Mouse (Mus musculus): ENCODE data around the gene Stk32c. TPM values are rescaled to one million over a fixed set of nuclear protein-coding genes. Genes with fewer than 3 reads are reported as not detected.

Stk32c gene
- total RNA-seq, 1 experiment: 0.89 TPM

DNA sequence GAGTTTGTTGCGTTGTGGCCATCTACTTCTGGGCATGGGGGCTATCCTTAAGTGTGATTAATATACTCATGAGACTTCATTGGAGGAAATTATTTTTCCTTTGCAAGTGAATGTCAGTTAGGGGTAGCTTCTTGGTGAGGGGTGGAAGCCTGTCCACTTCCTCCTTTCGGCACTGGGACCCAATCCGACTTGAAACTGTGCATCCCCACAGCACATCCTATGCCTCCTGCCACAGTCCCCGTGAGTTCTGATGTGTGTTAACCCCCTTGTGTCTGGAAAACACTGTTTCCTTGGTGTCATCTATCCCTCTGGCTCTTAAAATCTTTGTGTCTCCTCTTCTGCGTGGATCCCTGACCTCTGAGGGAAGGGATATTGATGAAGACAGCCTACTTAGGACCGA, 11.9 kb downstream of the Stk32c start:
- in situ Hi-C loops (cut with MboI; ENCODE audit: low sequenced_read_pairs in 2 of 2, unreplicated experiment in 2 of 2): loop anchor here in 1 of 2 experiments (10.0 kb wide), 1 partner anchor 94 kb away; no protein-coding TSS in a partner anchor
- Histone ChIP-seq H3K9ac (ENCODE audit: insufficient read depth, low read depth, low read length, poor library complexity, severe bottlenecking) (no peak overlapping the region), H3K9me3 (ENCODE audit: control insufficient read depth, insufficient read depth, low read depth, low read length) (no peaks in the 10 kb centered on the region), H3K4me3 (ENCODE audit: insufficient read depth in 1 of 2, low read depth in 1 of 2, low read length in 2 of 2, poor library complexity in 1 of 2, severe bottlenecking in 1 of 2) (no peak overlapping the region), H3K4me1 (ENCODE audit: control insufficient read depth in 2 of 2, insufficient read depth in 2 of 2, low read length in 2 of 2, poor library complexity in 1 of 2) (no peaks in the 10 kb centered on the region), H3K36me3 (ENCODE audit: control insufficient read depth, insufficient read depth, low read length, poor library complexity, severe bottlenecking) (no peaks in the 10 kb centered on the region), H3K27ac (ENCODE audit: insufficient read depth, low read depth, low read length, poor library complexity, severe bottlenecking) (no peak overlapping the region)
- no peak for DNase-seq (ENCODE audit: low read depth, low spot score)
- TF ChIP-seq ZC3H11A (IDR thresholded peaks at IDR 0.05; ENCODE audit: borderline replicate concordance, low read depth, low read length) (no peak), CHD2 (IDR thresholded peaks at IDR 0.05; ENCODE audit: low read depth, low read length) (no peak), HCFC1 (IDR thresholded peaks at IDR 0.05; ENCODE audit: borderline replicate concordance, insufficient read depth, low read length) (no peak), MAFK (IDR thresholded peaks at IDR 0.05; ENCODE audit: insufficient read depth, low read depth, low read length) (no peak), ZNF384 (IDR thresholded peaks at IDR 0.05; ENCODE audit: low read depth, low read length) (no peak)

GRCm38 (mm10) chr7:139200108-139200507, 13.0 kb downstream of the Stk32c start:
- no peak for TF ChIP-seq CHD2 (IDR thresholded peaks at IDR 0.05; ENCODE audit: low read depth, low read length)
- TF ChIP-seq ZC3H11A (IDR thresholded peaks at IDR 0.05; ENCODE audit: borderline replicate concordance, low read depth, low read length): peak; percentile 63; the same call in 1 of the 2 replicates
- TF ChIP-seq ZNF384 (IDR thresholded peaks at IDR 0.05; ENCODE audit: low read depth, low read length): no peak
- Histone ChIP-seq H3K27ac (ENCODE audit: insufficient read depth, low read depth, low read length, poor library complexity, severe bottlenecking) (no peak overlapping the region), H3K9ac (ENCODE audit: insufficient read depth, low read depth, low read length, poor library complexity, severe bottlenecking) (no peak overlapping the region), H3K9me3 (ENCODE audit: control insufficient read depth, insufficient read depth, low read depth, low read length) (no peaks in the 10 kb centered on the region), H3K4me1 (ENCODE audit: control insufficient read depth in 2 of 2, insufficient read depth in 2 of 2, low read length in 2 of 2, poor library complexity in 1 of 2) (no peaks in the 10 kb centered on the region), H3K4me3 (ENCODE audit: insufficient read depth in 1 of 2, low read depth in 1 of 2, low read length in 2 of 2, poor library complexity in 1 of 2, severe bottlenecking in 1 of 2) (no peak overlapping the region), H3K36me3 (ENCODE audit: control insufficient read depth, insufficient read depth, low read length, poor library complexity, severe bottlenecking) (no peaks in the 10 kb centered on the region)
- in situ Hi-C loops (cut with MboI; ENCODE audit: low sequenced_read_pairs in 2 of 2, unreplicated experiment in 2 of 2): loop anchor here in 1 of 2 experiments (10.0 kb wide), 1 partner anchor 95 kb away; no protein-coding TSS in a partner anchor
- DNase-seq (ENCODE audit: low read depth, low spot score): peak; percentile 51

- Histone ChIP-seq H3K4me3 (ENCODE audit: insufficient read depth in 1 of 2, low read depth in 1 of 2, low read length in 2 of 2, poor library complexity in 1 of 2, severe bottlenecking in 1 of 2) (no peak overlapping the region), H3K9me3 (ENCODE audit: control insufficient read depth, insufficient read depth, low read depth, low read length) (no peaks in the 10 kb centered on the region), H3K27ac (ENCODE audit: insufficient read depth, low read depth, low read length, poor library complexity, severe bottlenecking) (no peak overlapping the region), H3K36me3 (ENCODE audit: control insufficient read depth, insufficient read depth, low read length, poor library complexity, severe bottlenecking) (no peaks in the 10 kb centered on the region), H3K4me1 (ENCODE audit: control insufficient read depth in 2 of 2, insufficient read depth in 2 of 2, low read length in 2 of 2, poor library complexity in 1 of 2) (no peaks in the 10 kb centered on the region), H3K9ac (ENCODE audit: insufficient read depth, low read depth, low read length, poor library complexity, severe bottlenecking) (no peak overlapping the region)
- TF ChIP-seq CHD2 (IDR thresholded peaks at IDR 0.05; ENCODE audit: low read depth, low read length) (no peak), ZNF384 (IDR thresholded peaks at IDR 0.05; ENCODE audit: low read depth, low read length) (no peak), MAFK (IDR thresholded peaks at IDR 0.05; ENCODE audit: insufficient read depth, low read depth, low read length) (no peak), ZC3H11A (IDR thresholded peaks at IDR 0.05; ENCODE audit: borderline replicate concordance, low read depth, low read length) (no peak), HCFC1 (IDR thresholded peaks at IDR 0.05; ENCODE audit: borderline replicate concordance, insufficient read depth, low read length) (no peak)
- DNase-seq (ENCODE audit: low read depth, low spot score): no peak
- in situ Hi-C loops (cut with MboI; ENCODE audit: low sequenced_read_pairs in 2 of 2, unreplicated experiment in 2 of 2): loop anchor here in 1 of 2 experiments (10.0 kb wide), 1 partner anchor 82 kb away; no protein-coding TSS in a partner anchor
Observed at GRCm38 (mm10) chr7:139197022-139197421, 16.1 kb downstream of the Stk32c start.

GRCm38 (mm10) chr7:139191619-139192018, 21.5 kb downstream of the Stk32c start:
- DNase-seq (ENCODE audit: low read depth, low spot score): no peak
- Histone ChIP-seq H3K9ac (ENCODE audit: insufficient read depth, low read depth, low read length, poor library complexity, severe bottlenecking) (no peak overlapping the region), H3K9me3 (ENCODE audit: control insufficient read depth, insufficient read depth, low read depth, low read length) (no peaks in the 10 kb centered on the region), H3K36me3 (ENCODE audit: control insufficient read depth, insufficient read depth, low read length, poor library complexity, severe bottlenecking) (no peaks in the 10 kb centered on the region), H3K4me3 (ENCODE audit: insufficient read depth in 1 of 2, low read depth in 1 of 2, low read length in 2 of 2, poor library complexity in 1 of 2, severe bottlenecking in 1 of 2) (no peak overlapping the region), H3K27ac (ENCODE audit: insufficient read depth, low read depth, low read length, poor library complexity, severe bottlenecking) (no peak overlapping the region), H3K4me1 (ENCODE audit: control insufficient read depth in 2 of 2, insufficient read depth in 2 of 2, low read length in 2 of 2, poor library complexity in 1 of 2) (no peaks in the 10 kb centered on the region)
- in situ Hi-C loops (cut with MboI; ENCODE audit: low sequenced_read_pairs in 2 of 2, unreplicated experiment in 2 of 2): loop anchor here in 1 of 2 experiments (10.0 kb wide), 1 partner anchor 77 kb away; no protein-coding TSS in a partner anchor
- TF ChIP-seq CHD2 (IDR thresholded peaks at IDR 0.05; ENCODE audit: low read depth, low read length): no peak
- TF ChIP-seq ZNF384 (IDR thresholded peaks at IDR 0.05; ENCODE audit: low read depth, low read length): no peak
- TF ChIP-seq HCFC1 (IDR thresholded peaks at IDR 0.05; ENCODE audit: borderline replicate concordance, insufficient read depth, low read length): no peak
- no peak for TF ChIP-seq ZC3H11A (IDR thresholded peaks at IDR 0.05; ENCODE audit: borderline replicate concordance, low read depth, low read length)
- TF ChIP-seq MAFK (IDR thresholded peaks at IDR 0.05; ENCODE audit: insufficient read depth, low read depth, low read length): no peak

DNA sequence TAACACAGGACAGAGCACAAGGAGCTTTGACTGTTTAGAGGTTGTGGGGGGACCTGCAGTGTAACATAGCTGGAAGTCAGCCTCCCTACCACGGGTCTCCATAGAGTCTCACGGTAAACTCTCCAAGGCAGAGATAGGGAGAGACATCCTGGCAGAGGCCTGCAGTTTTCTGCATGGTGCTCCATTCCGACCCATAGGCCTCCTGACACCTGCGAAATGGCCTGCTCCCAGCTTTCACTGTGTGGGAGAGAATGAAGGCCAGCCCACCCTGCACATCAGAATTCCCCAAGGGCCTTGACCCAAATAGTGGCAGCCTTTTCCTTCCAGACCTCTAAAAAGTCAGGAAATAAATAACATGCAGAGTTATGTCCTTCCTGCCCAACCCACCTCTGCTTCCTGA, 22.5 kb downstream of the Stk32c start:
- no peak for DNase-seq (ENCODE audit: low read depth, low spot score)
- TF ChIP-seq MAFK (IDR thresholded peaks at IDR 0.05; ENCODE audit: insufficient read depth, low read depth, low read length) (no peak), ZC3H11A (IDR thresholded peaks at IDR 0.05; ENCODE audit: borderline replicate concordance, low read depth, low read length) (no peak), HCFC1 (IDR thresholded peaks at IDR 0.05; ENCODE audit: borderline replicate concordance, insufficient read depth, low read length) (no peak), ZNF384 (IDR thresholded peaks at IDR 0.05; ENCODE audit: low read depth, low read length) (no peak), CHD2 (IDR thresholded peaks at IDR 0.05; ENCODE audit: low read depth, low read length) (no peak)
- no peaks in the 10 kb centered on the region for H3K9me3 ChIP-seq (ENCODE audit: control insufficient read depth, insufficient read depth, low read depth, low read length)
- no peak overlapping the region for H3K27ac ChIP-seq (ENCODE audit: insufficient read depth, low read depth, low read length, poor library complexity, severe bottlenecking)
- H3K4me3 ChIP-seq (ENCODE audit: insufficient read depth in 1 of 2, low read depth in 1 of 2, low read length in 2 of 2, poor library complexity in 1 of 2, severe bottlenecking in 1 of 2): no peak overlapping the region
- no peaks in the 10 kb centered on the region for H3K36me3 ChIP-seq (ENCODE audit: control insufficient read depth, insufficient read depth, low read length, poor library complexity, severe bottlenecking)
- no peak overlapping the region for H3K9ac ChIP-seq (ENCODE audit: insufficient read depth, low read depth, low read length, poor library complexity, severe bottlenecking)
- in situ Hi-C loops (cut with MboI; ENCODE audit: low sequenced_read_pairs in 2 of 2, unreplicated experiment in 2 of 2): loop anchor here in 1 of 2 experiments (10.0 kb wide), 1 partner anchor 76 kb away; no protein-coding TSS in a partner anchor
- no peaks in the 10 kb centered on the region for H3K4me1 ChIP-seq (ENCODE audit: control insufficient read depth in 2 of 2, insufficient read depth in 2 of 2, low read length in 2 of 2, poor library complexity in 1 of 2)

Measured in ES-E14 (cell line).